Mouse (Mus musculus): Measurements from ENCODE around the gene Zfp536.

Zfp536 gene

GRCm38 (mm10) chr7:37544011-37544410 is 229.4 kb downstream of the Zfp536 start:
- DNase-seq, result no peak

DNA sequence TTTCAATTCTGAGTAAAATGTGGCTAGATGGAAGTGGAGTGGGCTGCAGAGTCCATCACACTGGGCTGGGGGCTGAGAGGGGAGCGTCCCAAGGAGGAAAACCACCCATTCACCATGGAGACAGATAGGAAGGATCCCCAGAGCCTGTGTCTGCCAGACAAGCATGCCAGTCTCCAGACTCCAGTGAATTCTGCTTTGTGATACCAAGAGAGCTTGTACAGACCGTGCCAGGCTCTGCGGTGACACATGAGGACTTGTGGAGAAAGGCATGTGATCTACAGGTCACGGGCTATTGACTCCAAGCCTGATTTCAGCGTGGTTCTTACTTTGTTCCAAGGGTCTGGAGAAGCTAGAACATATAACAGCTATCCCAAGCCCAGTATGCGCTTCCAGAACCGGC is 230.5 kb downstream of the Zfp536 start:
- DNase-seq, result no peak

GRCm38 (mm10) chr7:37531166-37531565 is 242.3 kb downstream of the Zfp536 start:
- no peak for DNase-seq

GRCm38 (mm10) chr7:37528311-37528710 is 245.1 kb downstream of the Zfp536 start:
- no peak for DNase-seq

GRCm38 (mm10) chr7:37527890-37528289 is 245.6 kb downstream of the Zfp536 start:
- DNase-seq, result no peak

DNA sequence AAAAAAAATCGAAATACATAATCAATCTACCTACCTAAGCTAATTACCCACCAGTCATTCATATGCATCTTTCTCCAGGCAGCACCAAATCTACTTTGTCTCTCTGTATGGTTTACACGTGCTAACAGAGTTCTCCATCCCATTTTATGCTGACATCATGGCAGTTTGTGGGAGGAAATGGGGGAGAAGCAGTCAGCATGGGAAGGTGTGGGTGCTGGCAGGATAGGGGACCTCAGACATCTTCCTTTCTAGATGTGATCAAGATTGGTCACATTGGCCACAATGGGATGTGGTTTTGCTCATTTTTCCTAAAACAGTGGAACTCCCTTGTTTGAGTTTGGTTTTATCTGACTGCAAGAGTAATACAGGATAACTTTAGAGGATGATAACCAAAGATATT is 252.0 kb downstream of the Zfp536 start:
- DNase-seq, result no peak

- no peak for DNase-seq
These were observed 262.3 kb downstream of the Zfp536 start for GRCm38 (mm10) chr7:37510933-37511675.

DNA sequence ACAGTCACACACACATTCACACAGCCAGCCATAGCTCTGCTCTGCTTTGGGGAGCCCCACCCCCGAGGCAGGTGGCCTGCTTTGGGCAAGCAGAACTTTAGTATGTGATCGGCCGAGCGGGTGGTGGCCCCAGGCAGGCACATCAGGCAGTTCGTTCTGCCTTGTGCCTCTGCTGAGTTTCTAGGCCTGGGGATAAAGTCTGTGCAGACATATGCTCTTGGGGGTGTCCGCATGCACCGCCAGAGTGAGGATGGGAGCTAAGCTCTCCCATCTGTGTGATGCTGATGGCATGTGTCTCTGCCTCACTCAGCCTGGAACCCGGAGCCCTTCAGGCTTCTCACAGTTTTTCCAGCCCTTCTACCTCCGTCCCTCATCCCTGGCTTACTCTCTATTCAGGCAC is 263.7 kb downstream of the Zfp536 start:
- DNase-seq, result no peak

DNA sequence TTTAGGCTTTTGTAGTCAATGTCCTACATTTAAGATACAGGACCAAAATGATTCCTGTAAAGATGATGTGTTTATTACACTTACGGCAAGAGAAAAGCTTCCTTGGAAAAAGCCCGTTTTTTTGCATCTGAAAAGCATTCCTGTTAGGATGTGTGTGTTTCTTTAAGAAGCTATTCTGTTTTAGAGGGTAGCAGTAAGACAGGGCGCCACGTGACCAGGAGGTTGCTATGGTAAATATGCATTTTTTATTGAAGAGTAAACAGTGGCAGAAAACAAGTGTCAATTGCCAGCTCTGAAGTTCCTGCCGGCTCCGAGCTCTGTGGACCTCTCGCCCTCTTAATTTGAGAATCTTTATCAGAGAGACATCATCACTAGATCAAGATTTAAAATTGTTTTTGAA is 267.9 kb downstream of the Zfp536 start:
- DNase-seq, result no peak

DNA sequence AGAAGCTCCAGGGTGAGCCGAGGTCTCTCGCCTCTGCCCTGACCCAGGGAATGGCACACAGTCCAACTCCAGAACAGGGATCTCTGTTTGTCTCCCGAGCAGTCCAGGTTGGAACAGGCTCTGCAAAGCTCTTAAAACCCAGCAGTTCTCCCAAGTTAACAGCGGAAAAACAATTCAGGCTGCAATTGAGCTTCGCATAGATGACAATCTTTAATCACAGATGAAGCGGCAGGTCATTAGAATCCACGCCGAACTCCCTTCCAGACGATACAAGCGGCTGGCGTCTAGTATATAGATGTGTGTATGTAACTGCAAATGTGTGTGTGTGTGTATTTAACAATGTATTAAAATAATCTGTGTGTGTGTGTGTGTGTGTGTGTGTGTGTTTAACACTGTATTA is 268.3 kb downstream of the Zfp536 start:
- no peak for DNase-seq

DNA sequence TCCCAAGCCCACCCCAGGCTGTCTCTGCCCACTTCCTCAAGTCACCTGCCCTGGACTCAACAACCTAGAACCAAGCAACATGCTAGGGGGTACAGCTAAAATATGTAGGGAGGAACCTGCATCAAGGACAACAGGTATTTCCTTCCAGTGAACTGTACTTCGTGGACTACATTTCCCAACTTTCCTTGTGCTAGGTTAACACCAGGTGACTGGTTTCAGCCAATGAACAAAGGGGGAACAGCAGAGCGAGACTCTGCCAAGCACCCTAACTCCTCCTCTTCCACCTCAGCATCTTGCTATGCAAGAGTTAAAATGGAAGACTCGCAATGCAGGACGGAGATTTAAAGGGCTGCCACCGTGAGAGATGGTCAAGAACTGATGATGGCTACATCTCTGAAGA is 274.6 kb downstream of the Zfp536 start:
- no peak for DNase-seq

DNA sequence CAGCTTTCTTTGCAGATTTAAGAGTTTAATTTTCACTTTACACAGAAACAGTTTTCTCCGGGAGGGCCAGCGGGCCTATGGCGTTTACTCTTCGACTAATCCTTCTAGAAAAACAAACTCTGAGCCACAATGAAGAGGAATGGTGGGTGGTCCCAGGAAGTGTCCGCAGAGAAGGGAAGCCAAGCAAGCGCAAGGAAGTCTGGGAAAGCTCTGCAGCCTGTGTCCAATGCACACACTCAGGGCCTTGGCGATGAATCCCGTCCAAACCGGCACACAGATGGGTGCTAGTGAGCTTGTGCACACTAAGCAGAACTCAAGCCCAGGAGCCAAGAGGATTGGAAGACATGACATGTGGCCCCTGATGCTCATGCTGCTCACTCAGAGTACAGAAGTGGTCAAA is 276.9 kb downstream of the Zfp536 start:
- DNase-seq, result no peak

- no peak for DNase-seq
These were observed 283.1 kb downstream of the Zfp536 start for GRCm38 (mm10) chr7:37490312-37490711.

GRCm38 (mm10) chr7:37484946-37485345 is 288.5 kb downstream of the Zfp536 start:
- DNase-seq, result no peak

DNA sequence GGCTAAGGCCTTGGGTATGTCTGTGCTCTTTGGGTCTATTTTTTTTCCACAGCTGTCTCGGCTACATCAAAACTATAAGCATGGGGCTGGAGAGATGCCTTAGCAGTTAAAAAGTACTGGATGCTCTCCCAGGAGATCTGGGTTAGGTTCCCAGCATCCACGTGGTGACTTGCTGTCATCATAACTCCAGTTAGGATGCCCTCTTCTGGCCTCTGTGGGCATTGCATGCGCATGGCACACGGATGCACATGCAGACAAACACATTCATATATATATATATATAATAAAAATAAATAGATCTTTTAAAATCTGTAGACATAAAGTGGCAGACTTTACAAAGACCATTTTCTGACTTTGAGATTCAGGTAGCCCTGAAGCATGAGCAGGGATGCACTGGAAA is 290.9 kb downstream of the Zfp536 start:
- no peak for DNase-seq

GRCm38 (mm10) chr7:37481165-37481564 is 292.3 kb downstream of the Zfp536 start:
- DNase-seq, result no peak

GRCm38 (mm10) chr7:37477309-37477708 is 296.1 kb downstream of the Zfp536 start:
- no peak for DNase-seq

- DNase-seq, result no peak
These were observed 298.0 kb downstream of the Zfp536 start for GRCm38 (mm10) chr7:37475485-37475884.

DNA sequence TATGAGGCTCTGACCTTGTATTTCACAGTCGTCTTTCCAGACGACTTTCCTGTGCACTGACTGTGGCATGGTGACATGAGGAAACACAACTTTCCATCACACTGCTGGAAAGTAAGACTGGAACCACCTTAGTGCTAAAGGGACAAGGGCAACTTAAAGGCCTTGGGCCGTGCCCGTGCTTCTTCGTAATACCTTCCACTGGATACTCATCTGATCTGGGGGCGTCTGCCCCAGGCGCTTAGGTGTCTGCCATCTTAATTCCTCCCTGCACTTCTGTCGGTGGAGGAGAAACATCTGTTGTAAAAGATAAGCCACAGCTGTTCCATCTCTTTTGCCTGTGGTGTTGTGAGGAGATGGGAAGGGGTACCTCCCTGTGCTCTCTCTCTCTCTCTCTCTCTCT is 299.2 kb downstream of the Zfp536 start:
- no peak for DNase-seq

DNA sequence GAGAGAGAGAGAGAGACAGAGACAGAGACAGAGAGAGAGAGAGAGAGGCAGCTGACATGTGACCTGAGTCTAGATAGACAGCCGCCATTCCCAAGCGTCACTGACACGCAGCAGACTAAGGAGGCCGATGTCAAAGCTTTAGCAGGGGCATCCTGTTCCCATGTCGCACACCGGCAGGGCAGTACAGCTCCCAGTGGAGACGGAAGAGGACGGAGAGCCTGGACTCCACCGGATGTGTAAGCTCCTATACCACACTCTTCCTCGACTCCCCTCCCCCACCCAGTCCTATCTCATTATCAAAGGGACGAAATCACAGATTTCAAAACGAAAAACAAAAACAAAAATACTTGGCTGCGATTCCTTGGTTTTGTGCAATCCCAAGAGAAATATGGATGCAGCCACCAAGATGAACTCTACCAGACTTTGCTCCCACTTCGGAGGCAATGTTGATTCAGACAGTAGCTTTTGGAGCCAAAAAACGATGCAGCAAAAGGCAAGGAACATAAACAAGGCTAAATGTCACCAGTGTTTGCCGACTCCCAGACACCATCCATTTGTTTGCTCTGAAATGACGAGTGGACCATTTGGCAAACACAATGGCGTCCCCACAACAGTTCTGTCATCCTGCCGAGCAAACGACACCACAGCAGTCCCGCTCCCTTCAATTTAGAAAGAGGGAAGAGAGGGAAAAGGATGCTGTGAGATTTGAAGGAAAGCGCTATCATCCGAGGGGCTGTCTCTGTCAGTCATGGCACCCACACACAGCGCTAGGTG is 299.9 kb downstream of the Zfp536 start:
- DNase-seq, result no peak

DNA sequence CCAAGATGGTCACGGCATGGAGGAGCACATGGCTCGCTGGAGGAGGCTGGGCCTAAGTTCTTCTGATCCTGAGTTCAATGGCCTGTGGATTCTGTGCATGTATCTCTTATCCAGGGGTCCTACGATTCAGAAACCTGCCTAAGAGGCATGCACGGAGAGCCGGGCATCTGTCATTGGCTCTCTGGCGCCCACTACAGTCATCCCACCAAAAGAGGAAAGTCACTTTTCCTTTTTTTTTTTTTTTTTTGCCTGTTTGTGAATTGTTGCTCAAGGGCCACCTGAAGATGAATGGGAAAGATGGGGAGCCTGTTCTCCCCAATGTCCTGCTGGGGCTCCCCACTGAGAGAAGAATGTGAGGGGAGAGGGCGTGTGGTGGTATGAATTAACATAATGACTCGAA is 301.7 kb downstream of the Zfp536 start:
- DNase-seq, result no peak

- DNase-seq, result no peak
These were observed 306.8 kb downstream of the Zfp536 start for GRCm38 (mm10) chr7:37466477-37467243.

DNA sequence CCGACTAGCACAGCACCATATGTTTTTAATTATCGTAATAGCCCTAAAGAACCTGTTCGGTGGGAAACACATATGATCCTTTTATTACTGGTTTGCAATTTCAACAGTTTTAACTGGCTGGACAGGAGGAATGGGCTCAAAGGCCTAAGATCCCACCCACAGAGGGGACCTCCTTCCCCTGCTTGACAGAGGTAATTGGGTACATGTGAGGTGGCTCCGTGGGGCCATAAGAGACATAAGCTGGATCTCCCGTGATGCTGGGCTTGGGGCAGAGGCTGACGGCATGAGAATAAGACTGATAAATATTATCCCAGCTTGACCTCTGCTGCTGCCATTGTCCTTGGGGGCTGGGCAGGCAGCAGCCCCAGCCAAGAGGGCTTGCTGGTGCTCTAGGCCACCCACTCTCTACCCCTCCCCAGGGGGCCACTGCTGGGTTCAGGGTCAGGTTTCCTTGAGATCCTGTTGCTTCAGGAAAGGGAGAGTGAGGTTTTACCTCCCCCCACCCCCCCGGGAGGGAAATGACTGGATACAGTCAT is 309.2 kb downstream of the Zfp536 start:
- no peak for DNase-seq

Measured in right cerebral cortex, adult 18-20 months (tissue).